10 mouse cellular contexts compared by ENCODE assay signal in the genomic region with DNA sequence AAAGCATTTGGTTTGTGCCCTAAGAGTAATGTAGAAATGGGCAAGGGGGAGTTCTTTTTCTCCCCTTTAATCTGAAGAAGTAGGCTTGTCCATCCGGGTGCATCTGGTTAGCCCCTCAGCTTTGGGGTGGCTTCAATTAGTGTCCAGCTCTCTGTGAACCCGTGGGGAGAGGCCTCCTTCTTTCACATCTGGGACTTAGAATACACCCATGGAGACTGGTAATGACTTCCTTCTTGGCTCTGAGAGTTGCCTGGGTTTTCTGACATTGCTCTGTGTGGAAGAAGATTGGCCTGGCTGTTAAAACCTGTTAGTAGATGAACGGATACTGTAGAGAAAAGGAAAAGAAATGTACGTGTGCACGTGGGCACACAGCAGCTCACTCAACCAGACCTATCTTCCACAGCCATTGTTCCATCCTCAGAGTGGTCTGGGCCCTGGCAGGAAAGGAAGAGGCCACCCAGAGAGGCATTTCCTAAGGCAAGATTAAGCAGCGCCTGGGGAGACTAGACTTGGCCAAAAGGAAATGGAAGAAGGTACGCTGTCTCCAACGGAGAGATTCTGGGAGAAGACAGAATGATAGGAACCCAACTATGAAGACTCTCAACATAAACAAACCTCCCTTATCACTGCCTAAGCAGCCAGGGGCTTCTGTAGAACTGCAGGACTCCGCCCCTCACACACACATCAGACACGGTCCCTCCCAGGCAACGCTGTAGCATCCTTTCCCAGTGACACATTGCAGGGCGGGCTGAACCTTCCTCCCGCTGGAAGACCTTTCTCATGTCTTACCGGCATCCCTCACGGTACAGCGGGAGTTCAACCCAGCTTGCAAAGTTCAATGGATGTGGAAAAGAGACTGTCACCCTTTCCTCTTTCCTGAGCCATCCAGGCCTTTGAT.
DNase-seq lines count a peak whose midpoint lies in the region; TF ChIP-seq lines count a peak whose summit lies in the region.
"Had no signal": no experiment of that assay in that cellular context is flagged by ENCODE, and none has a peak within 500 bp of the region (broad histone marks: within the 10 kb centered on the region; RNA-seq: fewer than 3 reads in every experiment).

No protein-coding gene starts in this region.

- no peaks in the 10 kb centered on the region for H3K36me3 ChIP-seq in testis, adult 2 months (ENCODE audit: control insufficient read depth, insufficient read depth, low read length)
- H3K36me3 ChIP-seq: midbrain, embryonic 10.5 days; neural tube, embryonic 13.5 days had no signal

- H3K27ac ChIP-seq in testis, adult 2 months (ENCODE audit: control insufficient read depth, insufficient read depth, low read depth, low read length) = no peak overlapping the region
- peak overlapping the region; percentile 7; the same call in 1 of the 2 replicates for H3K27ac ChIP-seq in olfactory bulb, adult 2 months (ENCODE audit: insufficient read depth, low read depth, low read length)
- H3K27ac ChIP-seq: midbrain, embryonic 10.5 days; neural tube, embryonic 13.5 days had no signal

- no peaks in the 10 kb centered on the region for H3K4me1 ChIP-seq in testis, adult 2 months (ENCODE audit: control insufficient read depth, insufficient read depth, low read length)
- peaks cover 5% of the 10 kb centered on the region; the same call in 1 of the 2 replicates for H3K4me1 ChIP-seq in olfactory bulb, adult 2 months (ENCODE audit: control insufficient read depth, insufficient read depth, low read length)

- DNase-seq in heart, adult 18-20 months = peak; percentile 38 to 45
- no peak for DNase-seq in heart, postnatal 14 days
- no peak for DNase-seq in testis, postnatal 10 days (ENCODE audit: low spot score)
- DNase-seq in heart, postnatal 10 days = peak; percentile 33 to 43
- DNase-seq in frontal cortex, postnatal 36 days (ENCODE audit: low spot score in 2 of 2) = no peak
- DNase-seq in adrenal gland, postnatal 10 days = no peak

- no peak for TF ChIP-seq CTCF in testis, adult 2 months (IDR thresholded peaks at IDR 0.05; ENCODE audit: control insufficient read depth, insufficient read depth, insufficient replicate concordance, low read depth, low read length)
- no peak for TF ChIP-seq CTCF in olfactory bulb, adult 2 months (IDR thresholded peaks at IDR 0.05; ENCODE audit: insufficient read depth, low read depth, low read length)

- no peak for TF ChIP-seq POLR2A in testis, adult 2 months (IDR thresholded peaks at IDR 0.05; ENCODE audit: control insufficient read depth, low read depth, low read length)
- no peak for TF ChIP-seq POLR2A in olfactory bulb, adult 2 months (IDR thresholded peaks at IDR 0.05; ENCODE audit: insufficient read depth, low read depth, low read length)

- intact Hi-C loops in heart, postnatal 14 days (cut with DNase I) = no loop called here
- intact Hi-C loops in heart, postnatal 10 days (cut with DNase I) = loop anchor here (5.0 to 10.0 kb wide), 3 partner anchors 102 to 373 kb away; a partner anchor contains a TSS

- 78% methylated on average over 16 of the region's 16 CpGs for WGBS in olfactory bulb, adult 2 months

- peak overlapping the region; percentile 12 for H3K4me3 ChIP-seq in testis, adult 2 months (ENCODE audit: control insufficient read depth, low read depth, low read length)
- H3K4me3 ChIP-seq in olfactory bulb, adult 2 months (ENCODE audit: insufficient read depth, low read depth, low read length) = no peak overlapping the region
- H3K4me3 ChIP-seq: midbrain, embryonic 10.5 days; neural tube, embryonic 13.5 days had no signal

- H3K27me3 ChIP-seq in testis, adult 2 months (ENCODE audit: control insufficient read depth, insufficient read depth, low read length) = no peaks in the 10 kb centered on the region
- H3K27me3 ChIP-seq: neural tube, embryonic 13.5 days had no signal

Comparison
In these comparisons a context has a peak if more than half of its experiments do, and no peak if none do; other contexts are left out.
1. DNase-seq: peak in heart, adult 18-20 months (2 of 2) and heart, postnatal 10 days (2 of 2); none in heart, postnatal 14 days (0 of 2), testis, postnatal 10 days (single experiment), frontal cortex, postnatal 36 days (0 of 2) and adrenal gland, postnatal 10 days (single experiment).